Mouse (Mus musculus) C2C12 (cell line): Measurements from ENCODE around the gene Snrpa1.

Experiments used
- CTCF ChIP-seq: IDR thresholded peaks from one replicate; pipeline ENCODE4 v1.5.1; 2011; ENCODE audit not compliant: control insufficient read depth, insufficient read depth, insufficient read length
- FOSL1 ChIP-seq: IDR thresholded peaks from one replicate; pipeline ENCODE4 v1.8.0; 2011; ENCODE audit warnings: mild to moderate bottlenecking, low read length; ENCODE audit not compliant: poor library complexity, insufficient read depth, severe bottlenecking

- TF ChIP-seq CTCF: no peak
- TF ChIP-seq FOSL1: no peak
These were observed 18.6 kb upstream of the Snrpa1 start for GRCm38 (mm10) chr7:66040026-66040814.
